Mouse (Mus musculus) midbrain, embryonic 10.5 days (tissue): ENCODE data around the gene Gstm4. TPM values are rescaled to one million over a fixed set of nuclear protein-coding genes. Genes with fewer than 3 reads are reported as not detected.

Experiments used
- DNase-seq: peaks from one replicate; pipeline ENCODE4 v3.0.0-alpha.2; 2017; ENCODE audit warnings: low spot score
- H3K27ac ChIP-seq: fragments of 300-500 bp; sonication (generic); replicated peaks from 2 replicates; pipeline ENCODE4 v1.5.1; 2016; ENCODE audit warnings: mild to moderate bottlenecking
- H3K27me3 ChIP-seq: fragments of 300-500 bp; sonication (generic); 2 replicates; pipeline ENCODE4 v1.6.1; 2016; ENCODE audit warnings: low read depth, mild to moderate bottlenecking; ENCODE audit not compliant: poor library complexity, severe bottlenecking
- H3K36me3 ChIP-seq: fragments of 300-500 bp; sonication (generic); 2 replicates; pipeline ENCODE4 v1.6.1; 2016; ENCODE audit warnings: mild to moderate bottlenecking, moderate library complexity
- H3K4me1 ChIP-seq: fragments of 300-500 bp; sonication (generic); 2 replicates; pipeline ENCODE4 v1.6.1; 2016
- H3K4me3 ChIP-seq: fragments of 300-500 bp; sonication (generic); 2 replicates; pipeline ENCODE4 v1.5.1; 2016; ENCODE audit warnings: mild to moderate bottlenecking, moderate library complexity
- H3K9me3 ChIP-seq: fragments of 300-500 bp; sonication (generic); replicated peaks from 2 replicates; pipeline ENCODE4 v1.6.1; 2016; ENCODE audit warnings: mild to moderate bottlenecking
- WGBS: fragments of 180-500 bp; shearing (Covaris S2); methylation state at CpG from one replicate; pipeline ENCODE4 v1.1.7; 2016; 5-methylcytosine and 5-hydroxymethylcytosine counted together
- polyA plus RNA-seq: library from polyadenylated mRNA; unstranded; fragments of >200 nt; fragmentation: Nextera tagmentation; extraction: Ambion mirVana; gene quantifications from 2 replicates; pipeline ENCODE4 v1.2.1, GENCODE M21; 2016

Gstm4 gene
- polyA plus RNA-seq, 1 experiment from 2014 or later = 12.4 TPM

- DNase-seq = no peak
- Histone ChIP-seq H3K27me3 (no peaks in the 10 kb centered on the region), H3K4me1 (0 out of 2 replicates have a peak, but pooled peaks cover 3% of the 10 kb centered on the region), H3K4me3 (no peak overlapping the region), H3K9me3 (no peaks in the 10 kb centered on the region), H3K36me3 (no peaks in the 10 kb centered on the region), H3K27ac (no peak overlapping the region)
- WGBS = 87% methylated on average over 9 of the region's 9 CpGs
Observed at GRCm38 (mm10) chr3:108065551-108065950, 20.9 kb upstream of the Gstm4 start.

- H3K4me3 ChIP-seq = no peak overlapping the region
- H3K9me3 ChIP-seq = no peaks in the 10 kb centered on the region
- H3K4me1 ChIP-seq = 0 out of 2 replicates have a peak, but pooled peaks cover 3% of the 10 kb centered on the region
- DNase-seq = no peak
- H3K27ac ChIP-seq = 0 out of 2 replicates have a peak overlapping the region, but pooled peaks have one; percentile 1
- WGBS = 80% methylated on average over 4 of the region's 4 CpGs
- H3K27me3 ChIP-seq = no peaks in the 10 kb centered on the region
- H3K36me3 ChIP-seq = no peaks in the 10 kb centered on the region
Observed at GRCm38 (mm10) chr3:108064672-108065071, 20.0 kb upstream of the Gstm4 start.

- Histone ChIP-seq H3K4me3 (no peak overlapping the region), H3K36me3 (no peaks in the 10 kb centered on the region), H3K9me3 (no peaks in the 10 kb centered on the region), H3K27ac (no peak overlapping the region), H3K27me3 (no peaks in the 10 kb centered on the region), H3K4me1 (0 out of 2 replicates have a peak, but pooled peaks cover 3% of the 10 kb centered on the region)
- WGBS = 85% methylated on average over 8 of the region's 8 CpGs
- DNase-seq = no peak
Observed at GRCm38 (mm10) chr3:108062648-108063047, 18.0 kb upstream of the Gstm4 start.

- Histone ChIP-seq H3K4me3 (no peak overlapping the region), H3K4me1 (0 out of 2 replicates have a peak, but pooled peaks cover 3% of the 10 kb centered on the region), H3K27ac (no peak overlapping the region), H3K27me3 (no peaks in the 10 kb centered on the region), H3K36me3 (no peaks in the 10 kb centered on the region), H3K9me3 (no peaks in the 10 kb centered on the region)
- DNase-seq = peak; percentile 45
- WGBS = 31% methylated on average over 7 of the region's 7 CpGs
Observed at GRCm38 (mm10) chr3:108061420-108061819, 16.7 kb upstream of the Gstm4 start.

- 95% methylated on average over 5 of the region's 5 CpGs for WGBS
- H3K9me3 ChIP-seq = no peaks in the 10 kb centered on the region
- no peak for DNase-seq
- H3K27ac ChIP-seq = no peak overlapping the region
- no peak overlapping the region for H3K4me3 ChIP-seq
- H3K4me1 ChIP-seq = no peaks in the 10 kb centered on the region
- H3K36me3 ChIP-seq = no peaks in the 10 kb centered on the region
- H3K27me3 ChIP-seq = no peaks in the 10 kb centered on the region
Observed at GRCm38 (mm10) chr3:108050493-108050892, 5.8 kb upstream of the Gstm4 start.

GRCm38 (mm10) chr3:108048306-108048705 lies 3.6 kb upstream of the Gstm4 start:
- Histone ChIP-seq H3K36me3 (no peaks in the 10 kb centered on the region), H3K27ac (no peak overlapping the region), H3K27me3 (no peaks in the 10 kb centered on the region), H3K9me3 (no peaks in the 10 kb centered on the region), H3K4me3 (no peak overlapping the region), H3K4me1 (peaks cover 17% of the 10 kb centered on the region)
- WGBS = 93% methylated on average over 3 of the region's 3 CpGs
- DNase-seq = no peak

- H3K27ac ChIP-seq = no peak overlapping the region
- no peaks in the 10 kb centered on the region for H3K9me3 ChIP-seq
- H3K36me3 ChIP-seq = no peaks in the 10 kb centered on the region
- peaks cover 17% of the 10 kb centered on the region for H3K4me1 ChIP-seq
- H3K27me3 ChIP-seq = no peaks in the 10 kb centered on the region
- no peak for DNase-seq
- H3K4me3 ChIP-seq = no peak overlapping the region
- 91% methylated on average over 2 of the region's 2 CpGs for WGBS
Observed at GRCm38 (mm10) chr3:108046944-108047655, 2.4 kb upstream of the Gstm4 start.

- WGBS = 75% methylated on average over 5 of the region's 5 CpGs
- Histone ChIP-seq H3K27me3 (no peaks in the 10 kb centered on the region), H3K36me3 (no peaks in the 10 kb centered on the region), H3K4me3 (no peak overlapping the region), H3K27ac (no peak overlapping the region), H3K9me3 (no peaks in the 10 kb centered on the region), H3K4me1 (peaks cover 9% of the 10 kb centered on the region)
- no peak for DNase-seq
Observed at GRCm38 (mm10) chr3:108033156-108033555, 11.5 kb downstream of the Gstm4 start.

- DNase-seq = no peak
- Histone ChIP-seq H3K4me1 (peaks cover 9% of the 10 kb centered on the region), H3K27ac (no peak overlapping the region)
Observed at GRCm38 (mm10) chr3:108032113-108032512, 12.6 kb downstream of the Gstm4 start.

GRCm38 (mm10) chr3:108028641-108029365 lies 15.9 kb downstream of the Gstm4 start:
- Histone ChIP-seq H3K27ac (0 out of 2 replicates have a peak overlapping the region, but pooled peaks have one; percentile 24), H3K9me3 (no peaks in the 10 kb centered on the region), H3K36me3 (no peaks in the 10 kb centered on the region), H3K4me1 (peaks cover 9% of the 10 kb centered on the region), H3K4me3 (no peak overlapping the region), H3K27me3 (no peaks in the 10 kb centered on the region)
- no peak for DNase-seq
- 74% methylated on average over 4 of the region's 4 CpGs for WGBS

More at GRCm38 (mm10) chr3:108032113-108032512, 12.6 kb downstream of the Gstm4 start:
- Histone ChIP-seq H3K9me3 (no peaks in the 10 kb centered on the region), H3K27me3 (no peaks in the 10 kb centered on the region), H3K4me3 (no peak overlapping the region), H3K36me3 (no peaks in the 10 kb centered on the region)

- DNase-seq = no peak
- WGBS = 84% methylated on average over 1 of the region's 1 CpGs
- Histone ChIP-seq H3K27ac (no peak overlapping the region), H3K4me3 (no peak overlapping the region), H3K36me3 (no peaks in the 10 kb centered on the region), H3K27me3 (no peaks in the 10 kb centered on the region), H3K4me1 (peaks cover 16% of the 10 kb centered on the region), H3K9me3 (no peaks in the 10 kb centered on the region)
Observed at GRCm38 (mm10) chr3:108026597-108026996, 18.1 kb downstream of the Gstm4 start.

- H3K4me3 ChIP-seq = no peak overlapping the region
- no peak for DNase-seq
- no peak overlapping the region for H3K27ac ChIP-seq
- 81% methylated on average over 5 of the region's 5 CpGs for WGBS
- no peaks in the 10 kb centered on the region for H3K9me3 ChIP-seq
- H3K27me3 ChIP-seq = no peaks in the 10 kb centered on the region
- H3K4me1 ChIP-seq = peaks cover 16% of the 10 kb centered on the region
- no peaks in the 10 kb centered on the region for H3K36me3 ChIP-seq
Observed at GRCm38 (mm10) chr3:108026049-108026448, 18.6 kb downstream of the Gstm4 start.

GRCm38 (mm10) chr3:108025318-108025717 lies 19.4 kb downstream of the Gstm4 start:
- DNase-seq = no peak
- 93% methylated on average over 4 of the region's 4 CpGs for WGBS
- Histone ChIP-seq H3K27me3 (no peaks in the 10 kb centered on the region), H3K4me1 (peaks cover 16% of the 10 kb centered on the region), H3K36me3 (no peaks in the 10 kb centered on the region), H3K9me3 (no peaks in the 10 kb centered on the region), H3K27ac (no peak overlapping the region), H3K4me3 (no peak overlapping the region)
